ENCODE assay signal across 8 mouse cellular contexts in the genomic region with DNA sequence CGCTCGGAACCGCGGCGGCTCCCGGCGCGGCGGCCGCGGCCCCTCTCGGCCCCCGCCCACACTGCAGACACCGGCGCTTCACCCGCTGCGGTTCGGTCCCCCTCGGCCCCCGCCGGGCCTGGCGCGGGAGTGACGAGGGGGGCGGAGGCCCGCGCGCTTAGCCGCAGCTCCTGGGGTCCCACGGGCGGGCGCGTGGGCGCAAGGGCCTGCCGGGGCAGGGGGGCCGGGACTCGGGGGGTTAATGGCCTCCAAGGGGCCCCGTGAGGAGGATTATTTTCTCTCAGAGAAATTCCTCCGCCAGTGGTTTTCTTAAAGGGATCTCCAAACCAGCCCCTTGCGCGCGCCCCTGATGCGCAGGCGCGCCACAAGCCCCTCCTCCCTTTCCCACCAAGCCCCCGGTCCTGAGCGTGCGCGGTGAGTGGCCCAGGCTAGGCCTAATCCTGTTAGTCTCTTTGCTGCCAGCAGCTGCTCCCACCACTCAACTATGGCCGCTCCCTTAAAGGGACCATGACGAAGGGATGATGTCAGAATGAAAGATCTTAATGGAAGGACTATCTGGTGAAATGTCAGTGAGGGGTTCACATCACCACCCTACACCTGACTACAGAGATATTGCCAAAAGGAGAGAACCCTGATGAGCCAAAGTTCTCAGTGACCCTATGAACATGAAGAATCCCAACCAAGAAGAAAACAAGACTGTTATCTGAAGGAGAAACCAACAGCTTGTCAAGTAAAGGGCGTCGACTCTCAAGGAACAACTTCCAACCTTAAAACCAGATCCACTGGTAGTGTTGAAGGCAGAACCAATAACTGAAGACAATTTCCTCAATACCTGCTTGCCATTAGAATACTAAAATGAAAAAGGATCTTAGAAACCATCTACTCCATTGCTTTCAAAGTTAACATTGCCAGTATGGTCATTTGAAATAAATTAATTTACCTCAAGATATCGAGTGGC. TPM values are rescaled to one million over a fixed set of nuclear protein-coding genes. Genes with fewer than 3 reads are reported as not detected.
DNase-seq lines count a peak whose midpoint lies in the region; ATAC-seq and TF ChIP-seq lines count a peak whose summit lies in the region.

Zmym4 (minus strand) TSS at position 272 of the 958 bp plus-strand sequence.

- H3K4me1 ChIP-seq in bone marrow macrophage, adult 2 months (ENCODE audit: control insufficient read depth, insufficient read depth, low read length): peaks cover 3% of the 10 kb centered on the region; the same call in 1 of the 2 replicates
- no peaks in the 10 kb centered on the region for H3K4me1 ChIP-seq in embryonic fibroblast, embryonic 13.5 days (ENCODE audit: control insufficient read depth, insufficient read depth, low read length)
- no peaks in the 10 kb centered on the region for H3K4me1 ChIP-seq in heart, embryonic 11.5 days (ENCODE audit: control insufficient read depth, insufficient read depth, low read length)
- H3K4me1 ChIP-seq in kidney, embryonic 16.5 days (ENCODE audit: insufficient read depth, low read length): peaks cover 5% of the 10 kb centered on the region
- H3K4me1 ChIP-seq in liver, adult 2 months (ENCODE audit: control insufficient read depth, insufficient read depth, low read length): 0 out of 2 replicates have a peak, but pooled peaks cover 2% of the 10 kb centered on the region

- DNase-seq in A20 (ENCODE audit: low read depth, low spot score): peak; percentile 97
- DNase-seq in liver, adult 2 months (ENCODE audit: extremely low read depth, low read depth, low spot score): peak; percentile 74
- peak; percentile 94 for DNase-seq in splenic B cell, adult 2 months (ENCODE audit: low read depth, low spot score)

- no peak for TF ChIP-seq CTCF in bone marrow macrophage, adult 2 months (IDR thresholded peaks at IDR 0.05; ENCODE audit: low read depth, low read length)
- TF ChIP-seq CTCF in embryonic fibroblast, embryonic 13.5 days (IDR thresholded peaks at IDR 0.05; ENCODE audit: borderline replicate concordance, insufficient read depth, low read length): no peak
- no peak for TF ChIP-seq CTCF in liver, adult 2 months (IDR thresholded peaks at IDR 0.05; ENCODE audit: low read depth, low read length)

- no peaks in the 10 kb centered on the region for H3K36me3 ChIP-seq in heart, embryonic 11.5 days (ENCODE audit: control insufficient read depth, insufficient read depth, low read length)
- no peaks in the 10 kb centered on the region for H3K36me3 ChIP-seq in kidney, embryonic 16.5 days (ENCODE audit: insufficient read depth, low read length)
- H3K36me3 ChIP-seq in liver, adult 2 months (ENCODE audit: control insufficient read depth, insufficient read depth, low read length): no peaks in the 10 kb centered on the region
- no peaks in the 10 kb centered on the region for H3K36me3 ChIP-seq in myocyte (ENCODE audit: control insufficient read depth, insufficient read depth)
- no peaks in the 10 kb centered on the region for H3K36me3 ChIP-seq in splenic B cell, adult 2 months (ENCODE audit: control insufficient read depth, insufficient read depth, low read length, poor library complexity, severe bottlenecking)

- no peaks in the 10 kb centered on the region for H3K27me3 ChIP-seq in heart, embryonic 11.5 days (ENCODE audit: control insufficient read depth, insufficient read depth, low read length)
- no peaks in the 10 kb centered on the region for H3K27me3 ChIP-seq in kidney, embryonic 16.5 days (ENCODE audit: insufficient read depth, low read length)
- no peaks in the 10 kb centered on the region for H3K27me3 ChIP-seq in liver, adult 2 months (ENCODE audit: control insufficient read depth, insufficient read depth, low read length)
- H3K27me3 ChIP-seq in myocyte (ENCODE audit: control insufficient read depth, insufficient read depth, insufficient read length): no peaks in the 10 kb centered on the region
- no peaks in the 10 kb centered on the region for H3K27me3 ChIP-seq in splenic B cell, adult 2 months (ENCODE audit: control insufficient read depth, insufficient read depth, low read length, poor library complexity, severe bottlenecking)

- 5% methylated on average over 49 of the region's 54 CpGs for WGBS in heart, embryonic 11.5 days (ENCODE audit: insufficient replicate concordance)
- WGBS in kidney, embryonic 16.5 days: 7% methylated on average over 48 of the region's 54 CpGs
- 5% methylated on average over 52 of the region's 54 CpGs for WGBS in liver, adult 2 months

- no peaks in the 10 kb centered on the region; the same call in 1 of the 2 replicates for H3K79me2 ChIP-seq in liver, adult 2 months (ENCODE audit: control insufficient read depth, insufficient read depth, low read length)
- peaks cover 41% of the 10 kb centered on the region for H3K79me2 ChIP-seq in myocyte (ENCODE audit: control insufficient read depth, insufficient read depth)

- peak within 1 kb of the TSS; percentile 47 for H3K27ac ChIP-seq in bone marrow macrophage, adult 2 months (ENCODE audit: insufficient read depth, low read depth, low read length)
- peak within 1 kb of the TSS; percentile 68 for H3K27ac ChIP-seq in embryonic fibroblast, embryonic 13.5 days (ENCODE audit: insufficient read depth, low read length)
- peak within 1 kb of the TSS; percentile 83 for H3K27ac ChIP-seq in heart, embryonic 11.5 days (ENCODE audit: low read depth, low read length)
- peak within 1 kb of the TSS; percentile 97 for H3K27ac ChIP-seq in kidney, embryonic 16.5 days (ENCODE audit: low read length)
- peak within 1 kb of the TSS; percentile 28 for H3K27ac ChIP-seq in liver, adult 2 months (replicated peaks; ENCODE audit: insufficient read depth, low read depth, low read length)

- TF ChIP-seq POLR2A in bone marrow macrophage, adult 2 months (IDR thresholded peaks at IDR 0.05; ENCODE audit: borderline replicate concordance, low read depth, low read length): no peak
- peak; percentile 80 for TF ChIP-seq POLR2A in embryonic fibroblast, embryonic 13.5 days (IDR thresholded peaks at IDR 0.05; ENCODE audit: low read depth, low read length)
- TF ChIP-seq POLR2A in liver, adult 2 months (IDR thresholded peaks at IDR 0.05; ENCODE audit: extremely low read depth, insufficient read depth, low read length): no peak
- TF ChIP-seq POLR2A in myocyte (IDR thresholded peaks at IDR 0.05; ENCODE audit: insufficient read length, low read depth): peak; percentile 32

- no peaks in the 10 kb centered on the region for H3K9me3 ChIP-seq in heart, embryonic 11.5 days (replicated peaks; ENCODE audit: control insufficient read depth, low read length)
- H3K9me3 ChIP-seq in kidney, embryonic 16.5 days (ENCODE audit: low read length): no peaks in the 10 kb centered on the region

- ATAC-seq in heart, embryonic 11.5 days (replicated peaks; ENCODE audit: insufficient number of reproducible peaks, low FRiP score, low TSS enrichment): peak; percentile 93
- ATAC-seq in kidney, embryonic 16.5 days (ENCODE audit: low FRiP score, low TSS enrichment): peak; percentile 98

- peak within 1 kb of the TSS; percentile 63 for H3K4me2 ChIP-seq in heart, embryonic 11.5 days
- peak within 1 kb of the TSS; percentile 71 for H3K4me2 ChIP-seq in kidney, embryonic 16.5 days (replicated peaks; ENCODE audit: low read depth, low read length)
- H3K4me2 ChIP-seq in myocyte (ENCODE audit: low read depth): peak within 1 kb of the TSS; percentile 82

- peak within 1 kb of the TSS; percentile 72 for H3K4me3 ChIP-seq in bone marrow macrophage, adult 2 months (ENCODE audit: insufficient read depth, low read length)
- peak within 1 kb of the TSS; percentile 100 for H3K4me3 ChIP-seq in embryonic fibroblast, embryonic 13.5 days (ENCODE audit: insufficient read depth, low read length)
- H3K4me3 ChIP-seq in heart, embryonic 11.5 days (ENCODE audit: low read depth, low read length): peak within 1 kb of the TSS; percentile 69
- H3K4me3 ChIP-seq in kidney, embryonic 16.5 days (ENCODE audit: low read length): peak within 1 kb of the TSS; percentile 95
- peak within 1 kb of the TSS; percentile 79 for H3K4me3 ChIP-seq in liver, adult 2 months (ENCODE audit: insufficient read depth, low read depth, low read length)
- peak within 1 kb of the TSS; percentile 49 for H3K4me3 ChIP-seq in myocyte

- peak within 1 kb of the TSS; percentile 95 for H3K9ac ChIP-seq in heart, embryonic 11.5 days (ENCODE audit: low read depth, low read length)
- peak within 1 kb of the TSS; percentile 100 for H3K9ac ChIP-seq in kidney, embryonic 16.5 days (replicated peaks; ENCODE audit: low read length)
- peak within 1 kb of the TSS; percentile 92 for H3K9ac ChIP-seq in liver, adult 2 months (ENCODE audit: low read depth, low read length)

- H3ac ChIP-seq in myocyte (ENCODE audit: control insufficient read depth, insufficient read length): peak within 1 kb of the TSS; percentile 97

TF ChIP-seq in myocyte, 11 proteins besides CTCF, POLR2A, EP300 and RAD21:
- TF ChIP-seq MYOG (IDR thresholded peaks at IDR 0.05; ENCODE audit: control insufficient read depth in 1 of 3, insufficient read depth in 1 of 3, insufficient read length in 2 of 3, low read depth in 2 of 3) (peak in 2 of 3 experiments; percentile 9 to 76), TCF12 (IDR thresholded peaks at IDR 0.05; ENCODE audit: insufficient read depth, poor library complexity, severe bottlenecking) (no peak), SRF (IDR thresholded peaks at IDR 0.05; ENCODE audit: control insufficient read depth, insufficient read length, low read depth) (peak; percentile 73), MYOD1 (IDR thresholded peaks at IDR 0.05; ENCODE audit: control insufficient read depth in 1 of 3, insufficient read length in 2 of 3, low read depth in 2 of 3) (peak; percentile 67 to 96 (median 93)), USF1 (IDR thresholded peaks at IDR 0.05; ENCODE audit: low read depth) (no peak), POLR2AphosphoS2 (IDR thresholded peaks at IDR 0.05; ENCODE audit: insufficient read length, low read depth) (no peak), MAX (IDR thresholded peaks at IDR 0.05; ENCODE audit: low read depth) (no peak), TCF3 (IDR thresholded peaks at IDR 0.05; ENCODE audit: insufficient read length, low read depth) (peak; percentile 30)

RNA-seq across cellular contexts. Expression of gene Zmym4, which starts in this region (rescaled TPM):
- polyA plus RNA-seq in bone marrow macrophage, adult 2 months (2012; ENCODE audit: insufficient read depth, insufficient read length, missing spikeins): 18.5 and 18.9 TPM in 2 replicates
- polyA plus RNA-seq in embryonic fibroblast, embryonic 13.5 days (2011; ENCODE audit: insufficient read length, low read depth, missing spikeins): 53.3 and 59.7 TPM in 2 replicates
- 16.1 and 17.9 TPM in 2 replicates for polyA plus RNA-seq in heart, embryonic 11.5 days (2014; fragmentation: Nextera tagmentation; extraction: Ambion mirVana)
- 14.4 and 22.5 TPM in 2 replicates for polyA plus RNA-seq in kidney, embryonic 16.5 days (2015; fragmentation: Nextera tagmentation; extraction: Ambion mirVana)
- 10.0 and 11.1 TPM in 2 replicates for total RNA-seq in liver, adult 2 months (2014; rRNA removed)
- polyA plus RNA-seq in liver, adult 2 months (2012; rRNA removed): 1.6 and 1.7 TPM in 2 replicates
- 6.7 TPM for polyA plus RNA-seq in myocyte (2012; fragmentation: generic; extraction: Trizol)

Comparison
In these comparisons a context has a peak if more than half of its experiments do, and no peak if none do; other contexts are left out.
1. Peak in every context shown above with its lines: DNase-seq, ATAC-seq, H3K4me3 ChIP-seq and H3K27ac ChIP-seq.
2. H3K27ac ChIP-seq: peak in every context shown above with its lines; median percentile 97 in kidney, embryonic 16.5 days; 83 in heart, embryonic 11.5 days; 68 in embryonic fibroblast, embryonic 13.5 days; 47 in bone marrow macrophage, adult 2 months; 28 in liver, adult 2 months.
3. H3K4me3 ChIP-seq: peak in every context shown above with its lines; median percentile 100 in embryonic fibroblast, embryonic 13.5 days; 95 in kidney, embryonic 16.5 days; 79 in liver, adult 2 months; 72 in bone marrow macrophage, adult 2 months; 69 in heart, embryonic 11.5 days; 49 in myocyte.
4. POLR2A ChIP-seq: peak in embryonic fibroblast, embryonic 13.5 days (single experiment) and myocyte (single experiment); none in bone marrow macrophage, adult 2 months (single experiment) and liver, adult 2 months (single experiment).